Mouse (Mus musculus): ENCODE results near the gene Bloc1s1.

DNA sequence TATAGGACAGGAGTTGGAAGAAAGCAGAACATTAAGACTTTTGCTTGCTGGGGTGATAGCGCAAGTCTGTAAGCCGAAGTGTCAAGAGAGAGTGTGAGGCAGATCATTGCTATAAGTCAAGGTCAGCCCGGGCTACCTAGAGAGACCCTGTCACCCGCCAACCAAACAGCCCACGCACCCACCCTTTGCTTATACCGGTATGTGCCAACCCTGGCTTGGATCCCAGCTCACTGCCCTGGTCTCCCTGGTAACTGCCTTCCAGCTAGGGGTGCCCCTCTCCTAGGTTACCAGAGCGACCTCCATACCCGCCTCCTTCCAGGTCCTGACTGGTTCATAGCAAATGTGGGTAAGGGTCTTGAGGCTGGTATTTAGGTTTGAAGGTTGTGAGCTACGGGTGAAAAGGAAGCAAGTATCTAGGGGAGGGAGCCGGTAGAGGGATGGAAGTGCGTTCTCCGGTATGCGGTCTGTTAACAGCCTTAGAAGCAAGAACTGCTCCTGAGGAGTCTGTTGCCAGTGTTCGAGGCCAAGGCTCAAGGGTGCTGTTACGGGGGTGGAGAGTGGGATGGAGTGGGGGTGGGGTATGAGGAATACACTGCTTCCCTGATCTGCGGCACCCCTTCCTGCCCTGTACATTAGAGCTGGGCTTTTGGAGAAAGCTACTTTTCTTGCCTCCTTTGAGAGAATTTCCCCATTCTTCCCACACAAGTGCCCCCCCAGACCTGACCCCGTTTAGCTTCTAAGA lies 27.7 kb downstream of the Bloc1s1 start:
- TF ChIP-seq CTCF (conservative IDR thresholded peaks at IDR 0.05; ENCODE audit: low read length) = no peak
- no peak for TF ChIP-seq POU5F1 (IDR thresholded peaks at IDR 0.05; ENCODE audit: borderline replicate concordance, low read length)
